Mouse (Mus musculus) telencephalon, adult 2 months (tissue): Measurements from ENCODE around the gene Pih1d2.
A peak's percentile ranks its signal among the peaks of the same experiment; 100 is the strongest.

Experiments used
- DNase-seq: peaks from one replicate; pipeline ENCODE4 v3.0.0-alpha.2; 2011; ENCODE audit warnings: low read depth, low spot score

Gene Pih1d2

GRCm38 (mm10) chr9:50616766-50617603, at the start of gene Pih1d2, which contains the start of gene Nkapd1:
Gene Pih1d2 (plus strand): TSS chr9:50617321.
Gene Nkapd1 (minus strand): TSS chr9:50617464.
- peak; percentile 91 for DNase-seq

- no peak for DNase-seq
Observed at GRCm38 (mm10) chr9:50567372-50567771, 49.7 kb upstream of the Pih1d2 start.

- no peak for DNase-seq
Observed at GRCm38 (mm10) chr9:50567881-50568280, 49.2 kb upstream of the Pih1d2 start.

- no peak for DNase-seq
Observed at GRCm38 (mm10) chr9:50569599-50570525, 47.3 kb upstream of the Pih1d2 start.

GRCm38 (mm10) chr9:50580370-50580769, 36.8 kb upstream of the Pih1d2 start:
- no peak for DNase-seq

- no peak for DNase-seq
Observed at GRCm38 (mm10) chr9:50585145-50585818, 31.8 kb upstream of the Pih1d2 start.

- no peak for DNase-seq
Observed at GRCm38 (mm10) chr9:50586955-50587354, 30.2 kb upstream of the Pih1d2 start.

- no peak for DNase-seq
Observed at GRCm38 (mm10) chr9:50590856-50591518, 26.1 kb upstream of the Pih1d2 start.

- no peak for DNase-seq
Observed at GRCm38 (mm10) chr9:50592955-50593354, 24.2 kb upstream of the Pih1d2 start.

GRCm38 (mm10) chr9:50593544-50593943, 23.6 kb upstream of the Pih1d2 start:
- DNase-seq: no peak

- DNase-seq: no peak
Observed at GRCm38 (mm10) chr9:50594794-50595417, 22.2 kb upstream of the Pih1d2 start.

- DNase-seq: no peak
Observed at GRCm38 (mm10) chr9:50596973-50597372, 20.1 kb upstream of the Pih1d2 start.

GRCm38 (mm10) chr9:50601536-50601935, 15.6 kb upstream of the Pih1d2 start:
- DNase-seq: no peak

- DNase-seq: no peak
Observed at GRCm38 (mm10) chr9:50602055-50602845, 14.9 kb upstream of the Pih1d2 start.

GRCm38 (mm10) chr9:50603189-50603997, 13.7 kb upstream of the Pih1d2 start, which contains the start of the genes Sdhd and Timm8b:
Gene Sdhd (minus strand): TSS chr9:50603812.
Gene Timm8b (plus strand): TSS chr9:50603910.
- DNase-seq: peak; percentile 93

- no peak for DNase-seq
Observed at GRCm38 (mm10) chr9:50603998-50604324, 13.2 kb upstream of the Pih1d2 start.

GRCm38 (mm10) chr9:50604338-50604737, 12.8 kb upstream of the Pih1d2 start:
- DNase-seq: no peak

GRCm38 (mm10) chr9:50612115-50612514, 5.0 kb upstream of the Pih1d2 start:
- peak; percentile 73 for DNase-seq

- no peak for DNase-seq
Observed at GRCm38 (mm10) chr9:50616161-50616560, 960 bp upstream of the Pih1d2 start.
